Mouse (Mus musculus) ES-E14 (cell line): ENCODE measurements around the gene Ccdc169. TPM values are rescaled to one million over a fixed set of nuclear protein-coding genes. Genes with fewer than 3 reads are reported as not detected.

Experiments used
- DNase-seq: peaks from one replicate; pipeline ENCODE4 v3.0.0-alpha.2; 2013; ENCODE audit warnings: low read depth, low spot score
- H3K27ac ChIP-seq: 2 replicates; pipeline ENCODE4 v1.5.1; 2012; ENCODE audit warnings: low read depth, mild to moderate bottlenecking, low read length, moderate library complexity, mixed read lengths; ENCODE audit not compliant: poor library complexity, insufficient read depth, severe bottlenecking
- H3K36me3 ChIP-seq: 2 replicates; pipeline ENCODE4 v1.6.1; 2012; ENCODE audit warnings: mild to moderate bottlenecking, low read length, moderate library complexity, mixed read lengths; ENCODE audit not compliant: control insufficient read depth, poor library complexity, insufficient read depth, severe bottlenecking
- H3K4me1 ChIP-seq, 2 experiments: fragments of 150-350 bp in 1 of 2; sonication (generic) in 1 of 2; 2 replicates each; pipeline ENCODE4 v1.6.1; 2012; ENCODE audit warnings: low read length in 2 of 2, mild to moderate bottlenecking in 1 of 2, mixed read lengths in 1 of 2; ENCODE audit not compliant: control insufficient read depth in 2 of 2, insufficient read depth in 2 of 2, poor library complexity in 1 of 2
- H3K4me3 ChIP-seq, 2 experiments: fragments of 150-350 bp in 1 of 2; sonication (generic) in 1 of 2; 2 replicates each; pipeline ENCODE4 v1.5.1; 2012; ENCODE audit warnings: low read length in 2 of 2, low read depth in 1 of 2, mild to moderate bottlenecking in 1 of 2, mixed read lengths in 1 of 2; ENCODE audit not compliant: insufficient read depth in 1 of 2, poor library complexity in 1 of 2, severe bottlenecking in 1 of 2
- H3K9ac ChIP-seq: 2 replicates; pipeline ENCODE4 v1.6.1; 2012; ENCODE audit warnings: low read depth, mild to moderate bottlenecking, low read length, mixed read lengths; ENCODE audit not compliant: poor library complexity, insufficient read depth, severe bottlenecking
- H3K9me3 ChIP-seq: fragments of 150-350 bp; sonication (generic); 2 replicates; pipeline ENCODE4 v1.6.1; 2012; ENCODE audit warnings: low read depth, mild to moderate bottlenecking, low read length; ENCODE audit not compliant: control insufficient read depth, insufficient read depth
- CHD2 ChIP-seq: IDR thresholded peaks from 2 replicates; pipeline ENCODE4 v1.6.1; 2014; ENCODE audit warnings: mild to moderate bottlenecking, low read depth, low read length, inconsistent platforms
- HCFC1 ChIP-seq: IDR thresholded peaks from 2 replicates; pipeline ENCODE4 v1.6.1; 2012; ENCODE audit warnings: low read length, inconsistent platforms, borderline replicate concordance; ENCODE audit not compliant: insufficient read depth
- MAFK ChIP-seq: IDR thresholded peaks from 2 replicates; pipeline ENCODE4 v1.6.1; 2014; ENCODE audit warnings: mild to moderate bottlenecking, low read depth, low read length, inconsistent platforms; ENCODE audit not compliant: insufficient read depth
- ZC3H11A ChIP-seq: IDR thresholded peaks from 2 replicates; pipeline ENCODE4 v1.6.1; 2012; ENCODE audit warnings: low read depth, mild to moderate bottlenecking, inconsistent platforms, low read length, borderline replicate concordance
- ZNF384 ChIP-seq: IDR thresholded peaks from 2 replicates; pipeline ENCODE4 v1.6.1; 2012; ENCODE audit warnings: low read depth, low read length, inconsistent platforms
- in situ Hi-C, 2 experiments: fragments of 600-800 bp; cut with MboI; formaldehyde crosslinking; loops; one replicate each; pipeline ENCODE4 v1.15.1; 2025; ENCODE audit warnings: low sequenced_read_pairs in 2 of 2, inconsistent platforms in 1 of 2; ENCODE audit not compliant: unreplicated experiment in 2 of 2
- total RNA-seq: library from RNA; depleted of rRNA; stranded (reverse); fragments of 300-350 nt; gene quantifications from 2 replicates; pipeline ENCODE4 v1.2.3, GENCODE M21; 2012

Gene Ccdc169
- total RNA-seq, 1 experiment, result 0.54 TPM

DNA sequence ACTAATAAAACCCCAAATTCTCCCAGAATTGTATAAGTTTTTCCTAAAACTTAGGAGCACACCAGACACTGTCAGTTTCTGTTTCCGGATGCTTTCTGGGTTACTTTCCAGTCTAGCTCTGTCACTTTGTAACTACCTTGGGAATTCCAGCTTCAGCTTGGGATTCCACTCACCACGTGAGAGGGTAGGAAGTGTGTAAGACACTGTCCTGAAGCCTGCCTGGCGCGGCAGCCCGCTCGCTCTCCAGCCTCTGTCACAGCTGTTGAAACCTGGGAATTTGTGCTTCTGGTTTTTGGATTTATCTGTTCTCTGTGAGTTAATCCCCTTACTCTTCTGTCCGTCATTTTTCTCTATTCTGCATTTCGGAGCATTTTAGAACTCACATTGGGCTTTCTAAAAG is 21.1 kb upstream of the Ccdc169 start:
- no peak overlapping the region for H3K27ac ChIP-seq
- H3K9ac ChIP-seq, result no peak overlapping the region
- no peaks in the 10 kb centered on the region for H3K4me1 ChIP-seq
- DNase-seq, result no peak
- H3K4me3 ChIP-seq, result no peak overlapping the region
- H3K36me3 ChIP-seq, result peaks cover 3% of the 10 kb centered on the region; the same call in 1 of the 2 replicates
- H3K9me3 ChIP-seq, result no peaks in the 10 kb centered on the region
- in situ Hi-C loops, result no loop called here
- TF ChIP-seq ZNF384 (no peak), CHD2 (no peak), MAFK (no peak), ZC3H11A (no peak), HCFC1 (no peak)

DNA sequence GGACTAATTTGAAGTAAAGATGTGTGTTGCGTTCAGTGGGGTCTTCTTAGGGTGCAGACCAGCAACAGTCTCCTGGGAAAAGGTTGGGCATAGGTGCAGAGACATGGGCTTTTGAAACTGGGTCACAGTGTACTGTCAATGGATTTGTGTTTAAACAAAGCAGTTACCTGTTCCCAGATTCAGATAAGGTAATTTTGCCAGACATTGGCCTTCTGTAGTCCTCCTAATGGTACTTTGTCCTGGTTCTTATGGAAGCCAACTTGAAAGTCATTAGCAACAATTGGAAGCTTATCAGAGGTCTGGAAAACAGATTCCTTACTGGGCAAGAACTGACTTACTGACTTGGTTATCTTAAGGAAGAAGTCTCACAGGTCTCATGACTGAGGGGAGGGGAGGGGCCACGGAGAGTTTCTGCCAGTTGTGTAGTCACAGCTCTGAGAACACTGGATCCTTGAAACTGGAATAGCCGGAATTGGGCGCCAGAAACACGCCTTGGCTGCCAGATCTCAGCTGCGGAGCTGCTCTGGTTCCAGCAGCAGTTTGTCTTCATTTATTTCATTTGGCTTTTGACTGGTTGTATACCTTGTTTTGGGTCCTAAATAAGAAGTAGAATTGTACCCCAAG is 17.8 kb upstream of the Ccdc169 start:
- Histone ChIP-seq H3K9me3 (no peaks in the 10 kb centered on the region), H3K9ac (no peak overlapping the region), H3K4me3 (no peak overlapping the region), H3K4me1 (no peaks in the 10 kb centered on the region), H3K27ac (no peak overlapping the region), H3K36me3 (peaks cover 7% of the 10 kb centered on the region; the same call in 1 of the 2 replicates)
- DNase-seq, result no peak
- in situ Hi-C loops, result no loop called here
- no peak for TF ChIP-seq HCFC1

GRCm38 (mm10) chr3:55122336-55122870 is 14.7 kb upstream of the Ccdc169 start:
- in situ Hi-C loops, result no loop called here
- no peak for DNase-seq
- TF ChIP-seq MAFK (no peak), ZC3H11A (no peak), ZNF384 (no peak), HCFC1 (no peak), CHD2 (no peak)
- Histone ChIP-seq H3K9ac (no peak overlapping the region), H3K4me3 (no peak overlapping the region), H3K4me1 (no peaks in the 10 kb centered on the region), H3K27ac (no peak overlapping the region), H3K36me3 (peaks cover 12% of the 10 kb centered on the region; the same call in 1 of the 2 replicates), H3K9me3 (no peaks in the 10 kb centered on the region)

DNA sequence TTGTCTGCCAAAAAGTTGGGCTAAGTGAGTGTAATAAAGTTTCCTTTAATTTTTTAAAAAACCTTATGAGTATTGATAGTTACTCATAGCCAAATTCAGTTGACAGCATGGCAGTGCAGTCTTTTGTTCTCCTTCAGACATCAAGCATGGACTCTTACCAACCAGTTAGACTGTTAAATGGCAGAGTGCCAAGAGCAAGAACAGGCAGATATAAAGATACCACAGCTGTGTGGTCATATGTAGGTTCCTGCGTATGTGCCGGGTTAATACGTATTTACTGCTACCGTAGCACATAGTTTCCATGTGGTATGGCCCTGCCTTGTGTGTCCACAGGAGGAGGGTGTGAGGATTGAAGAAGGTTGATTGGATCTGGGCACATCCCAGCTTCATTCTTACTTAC is 14.1 kb upstream of the Ccdc169 start:
- in situ Hi-C loops, result no loop called here
- Histone ChIP-seq H3K36me3 (peaks cover 12% of the 10 kb centered on the region; the same call in 1 of the 2 replicates), H3K9me3 (no peaks in the 10 kb centered on the region), H3K9ac (no peak overlapping the region), H3K4me3 (no peak overlapping the region), H3K4me1 (no peaks in the 10 kb centered on the region), H3K27ac (no peak overlapping the region)
- DNase-seq, result no peak
- no peak for TF ChIP-seq HCFC1
- TF ChIP-seq ZNF384, result no peak
- TF ChIP-seq ZC3H11A, result no peak
- no peak for TF ChIP-seq CHD2
- no peak for TF ChIP-seq MAFK

DNA sequence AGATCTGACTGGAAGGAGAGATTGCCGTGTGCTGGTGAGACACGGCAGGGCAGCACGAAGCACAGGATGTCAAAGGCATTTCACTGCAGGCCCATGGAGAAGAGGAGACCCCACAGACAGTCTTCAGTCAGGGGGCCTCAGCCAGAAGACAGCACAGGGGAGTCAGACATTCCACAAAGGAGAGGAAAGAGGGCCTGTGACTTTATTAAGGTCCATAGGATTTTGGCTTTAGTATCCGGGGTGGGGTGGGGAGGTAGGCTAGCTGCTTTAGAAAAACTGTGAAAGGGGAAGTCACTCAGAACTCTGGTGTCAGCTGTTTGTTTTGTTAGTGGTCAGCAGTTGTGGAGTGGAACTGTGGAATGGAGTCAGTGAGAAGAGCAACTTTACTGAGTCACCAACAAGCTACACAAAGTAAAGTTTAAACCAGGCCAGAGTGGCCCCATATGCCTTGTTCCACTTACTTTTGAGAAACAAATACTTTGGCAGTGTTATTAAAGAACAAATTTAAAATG is 7.9 kb upstream of the Ccdc169 start:
- no peak overlapping the region for H3K9ac ChIP-seq
- no peak overlapping the region for H3K4me3 ChIP-seq
- H3K9me3 ChIP-seq, result no peaks in the 10 kb centered on the region
- DNase-seq, result no peak
- no peak overlapping the region for H3K27ac ChIP-seq
- H3K4me1 ChIP-seq, result peaks cover 2 to 3% of the 10 kb centered on the region in 2 experiments; a peak in 1 of 4 replicates
- in situ Hi-C loops, result no loop called here
- no peak for TF ChIP-seq CHD2
- peaks cover 10% of the 10 kb centered on the region; the same call in 1 of the 2 replicates for H3K36me3 ChIP-seq
